Mouse (Mus musculus) hindbrain, postnatal 0 days (tissue): Measurements from ENCODE around the gene Adamts16. TPM values are rescaled to one million over a fixed set of nuclear protein-coding genes. Genes with fewer than 3 reads are reported as not detected.

Source experiments
- ATAC-seq: fragments of 200-750 bp; cut with Nextera tagmentation; 2 replicates; pipeline ENCODE4 v1.8.0; 2017; ENCODE audit warnings: mild to moderate bottlenecking, moderate TSS enrichment, moderate library complexity
- DNase-seq: peaks from one replicate; pipeline ENCODE4 v3.0.0-alpha.2; 2015; ENCODE audit warnings: low spot score
- H3K27ac ChIP-seq: fragments of 300-500 bp; sonication (generic); 2 replicates; pipeline ENCODE4 v1.5.1; 2014; ENCODE audit warnings: mild to moderate bottlenecking
- H3K27me3 ChIP-seq: fragments of 300-500 bp; sonication (generic); 2 replicates; pipeline ENCODE4 v1.6.1; 2014; ENCODE audit warnings: low read length, mixed read lengths; ENCODE audit not compliant: insufficient read depth
- H3K36me3 ChIP-seq: fragments of 300-500 bp; sonication (generic); 2 replicates; pipeline ENCODE4 v1.6.1; 2014; ENCODE audit warnings: low read length, mixed read lengths; ENCODE audit not compliant: insufficient read depth
- H3K4me1 ChIP-seq: fragments of 300-500 bp; sonication (generic); 2 replicates; pipeline ENCODE4 v1.6.1; 2014; ENCODE audit warnings: antibody characterized with exemption, low read length, mixed read lengths; ENCODE audit not compliant: insufficient read depth
- H3K4me2 ChIP-seq: fragments of 300-500 bp; sonication (generic); 2 replicates; pipeline ENCODE4 v1.6.1; 2014; ENCODE audit warnings: low read depth, mild to moderate bottlenecking, low read length, moderate library complexity, mixed read lengths
- H3K4me3 ChIP-seq: fragments of 300-500 bp; sonication (generic); 2 replicates; pipeline ENCODE4 v1.5.1; 2014; ENCODE audit warnings: low read length
- H3K9ac ChIP-seq: fragments of 300-500 bp; sonication (generic); replicated peaks from 2 replicates; pipeline ENCODE4 v1.6.1; 2014; ENCODE audit warnings: mild to moderate bottlenecking, low read length, moderate library complexity, mixed read lengths
- H3K9me3 ChIP-seq: fragments of 300-500 bp; sonication (generic); 2 replicates; pipeline ENCODE4 v1.6.1; 2016; ENCODE audit warnings: low read length, mixed read lengths
- CTCF ChIP-seq: IDR thresholded peaks from 2 replicates; pipeline ENCODE4 v1.5.1; 2016; ENCODE audit warnings: antibody characterized with exemption, control low read depth, low read depth
- WGBS: fragments of 180-500 bp; shearing (Covaris S2); extraction: QIAGEN DNeasy Blood & Tissue Kit; methylation state at CpG from one replicate; pipeline ENCODE4 v1.1.7; 2014; 5-methylcytosine and 5-hydroxymethylcytosine counted together
- polyA plus RNA-seq: library from polyadenylated mRNA; unstranded; fragments of >200 nt; fragmentation: Nextera tagmentation; extraction: Ambion mirVana; gene quantifications from 2 replicates; pipeline ENCODE4 v1.2.1, GENCODE M21; 2015
- total RNA-seq: library from RNA; depleted of rRNA; stranded (reverse); fragments of >200 nt; gene quantifications from 2 replicates; pipeline ENCODE4 v1.2.3, GENCODE M21; 2014

Adamts16 gene
- total and polyA plus RNA-seq, 2 experiments from 2014 or later = 2.4 to 4.7 TPM

DNA sequence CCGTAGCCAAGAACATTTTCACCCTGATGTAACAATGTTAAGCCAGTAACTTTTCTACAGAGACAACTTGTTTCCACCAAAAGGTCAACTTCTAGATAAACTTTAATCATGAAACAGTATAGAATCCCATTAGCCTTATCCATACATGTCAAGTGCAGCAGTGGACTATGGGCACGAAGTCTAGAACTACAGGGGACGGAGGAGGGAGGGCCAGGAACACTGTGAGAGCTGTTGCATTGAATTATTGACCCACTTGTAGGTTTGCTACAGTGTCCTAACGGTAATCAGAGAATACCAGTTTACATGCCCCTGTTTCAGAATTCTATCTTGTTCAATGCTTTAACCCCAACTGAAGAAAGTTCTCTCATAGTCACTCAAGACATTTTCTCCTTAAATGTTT lies 48.0 kb downstream of the Adamts16 start:
- 72% methylated on average over 4 of the region's 4 CpGs for WGBS
- Histone ChIP-seq H3K27ac (no peak overlapping the region), H3K4me1 (no peaks in the 10 kb centered on the region), H3K9ac (no peak overlapping the region), H3K9me3 (no peaks in the 10 kb centered on the region), H3K36me3 (no peaks in the 10 kb centered on the region), H3K4me3 (no peak overlapping the region), H3K27me3 (no peaks in the 10 kb centered on the region), H3K4me2 (no peak overlapping the region)
- no peak for TF ChIP-seq CTCF
- DNase-seq = no peak
- ATAC-seq = no peak

DNA sequence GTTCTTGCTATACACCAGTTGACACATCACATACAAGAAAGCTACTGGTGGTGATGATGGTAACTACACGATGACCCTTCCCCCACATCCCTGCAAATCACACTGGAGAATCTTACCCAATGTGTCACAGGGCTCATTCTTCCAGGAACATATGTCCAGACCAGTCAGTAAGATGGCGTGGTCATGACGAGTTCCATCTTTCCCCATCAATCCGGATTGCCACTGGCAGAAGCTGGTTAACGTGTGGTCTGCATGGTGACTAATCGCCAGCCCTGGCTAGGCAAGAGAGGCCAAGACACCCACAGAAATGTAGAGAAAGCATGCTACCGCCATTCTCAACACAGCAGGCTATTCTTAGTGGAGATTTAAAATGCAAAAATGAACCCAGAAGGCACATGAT lies 48.7 kb downstream of the Adamts16 start:
- Histone ChIP-seq H3K4me1 (no peaks in the 10 kb centered on the region), H3K27me3 (no peaks in the 10 kb centered on the region), H3K9me3 (no peaks in the 10 kb centered on the region), H3K9ac (no peak overlapping the region), H3K4me3 (no peak overlapping the region), H3K27ac (no peak overlapping the region), H3K36me3 (no peaks in the 10 kb centered on the region), H3K4me2 (no peak overlapping the region)
- no peak for DNase-seq
- WGBS = 90% methylated on average over 7 of the region's 7 CpGs
- no peak for TF ChIP-seq CTCF
- ATAC-seq = no peak

DNA sequence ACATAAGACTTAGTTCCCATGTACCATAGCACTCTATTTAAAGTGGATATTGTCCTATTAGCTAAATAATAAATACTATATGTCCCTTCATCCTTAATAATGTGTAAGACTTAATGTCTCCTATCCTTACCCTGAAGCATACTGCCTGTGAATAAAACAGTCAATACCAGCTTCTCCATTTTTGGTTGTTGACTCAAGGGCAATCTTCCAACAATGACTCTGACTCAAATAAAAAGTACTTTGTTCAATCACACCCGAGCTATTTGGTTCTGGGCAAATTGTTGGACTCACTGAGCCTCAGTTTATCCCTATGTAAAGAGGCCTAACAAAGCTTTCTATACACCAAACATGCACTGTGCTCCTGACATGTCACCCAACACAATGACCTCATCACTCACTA lies 51.8 kb downstream of the Adamts16 start:
- H3K4me2 ChIP-seq = no peak overlapping the region
- H3K4me1 ChIP-seq = no peaks in the 10 kb centered on the region
- no peak overlapping the region for H3K9ac ChIP-seq
- DNase-seq (no peak), ATAC-seq (no peak)
- no peak for TF ChIP-seq CTCF
- no peak overlapping the region for H3K4me3 ChIP-seq
- no peaks in the 10 kb centered on the region for H3K36me3 ChIP-seq
- WGBS = 71% methylated on average over 1 of the region's 1 CpGs
- H3K27ac ChIP-seq = no peak overlapping the region
- H3K27me3 ChIP-seq = no peaks in the 10 kb centered on the region
- no peaks in the 10 kb centered on the region for H3K9me3 ChIP-seq

DNA sequence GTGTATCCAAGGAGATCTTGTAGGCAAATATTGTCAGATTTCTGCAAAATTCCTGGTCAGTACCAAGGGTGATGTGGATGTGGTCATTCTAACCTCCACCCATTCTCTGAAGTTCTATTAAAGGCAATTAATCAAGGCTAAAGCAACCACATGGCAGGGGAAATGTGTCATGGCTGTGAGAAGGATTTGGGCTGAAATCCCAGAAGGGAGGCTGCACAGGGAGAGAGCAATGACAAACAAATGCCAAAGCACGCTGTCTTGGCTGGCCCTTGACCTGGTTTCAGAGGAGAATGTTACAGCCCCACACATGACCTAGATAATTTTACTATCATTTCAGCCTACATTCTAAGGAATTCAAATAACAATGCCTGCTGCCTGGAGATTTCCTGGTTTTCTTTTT lies 52.6 kb downstream of the Adamts16 start:
- ATAC-seq = no peak
- DNase-seq = no peak
- TF ChIP-seq CTCF = no peak
- no peaks in the 10 kb centered on the region for H3K27me3 ChIP-seq
- H3K27ac ChIP-seq = no peak overlapping the region
- no peak overlapping the region for H3K9ac ChIP-seq
- no peaks in the 10 kb centered on the region for H3K36me3 ChIP-seq
- no peak overlapping the region for H3K4me2 ChIP-seq
- no peak overlapping the region for H3K4me3 ChIP-seq
- WGBS = 31% methylated on average over 1 of the region's 1 CpGs
- no peaks in the 10 kb centered on the region for H3K9me3 ChIP-seq
- H3K4me1 ChIP-seq = no peaks in the 10 kb centered on the region

DNA sequence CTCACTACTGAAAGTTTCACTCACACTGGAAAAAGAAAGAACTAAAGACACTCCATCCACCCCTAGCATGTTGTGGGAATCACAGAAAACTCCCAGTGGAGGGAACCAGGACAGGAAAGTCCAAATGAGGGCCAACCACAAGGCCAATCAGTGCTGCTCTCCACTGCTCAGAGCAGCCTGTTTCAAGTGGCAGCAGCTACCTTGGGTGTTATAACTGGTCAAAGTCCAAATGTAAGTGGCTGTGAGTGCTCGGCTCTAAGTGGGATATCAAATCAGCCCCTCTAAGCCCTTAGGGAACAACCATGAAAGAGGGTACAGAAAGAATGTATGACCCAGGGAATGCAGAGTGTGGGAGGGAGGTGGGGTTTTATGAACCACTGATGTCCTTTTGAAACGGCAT lies 56.5 kb downstream of the Adamts16 start:
- WGBS = 83% methylated on average over 2 of the region's 2 CpGs
- H3K27ac ChIP-seq = no peak overlapping the region

DNA sequence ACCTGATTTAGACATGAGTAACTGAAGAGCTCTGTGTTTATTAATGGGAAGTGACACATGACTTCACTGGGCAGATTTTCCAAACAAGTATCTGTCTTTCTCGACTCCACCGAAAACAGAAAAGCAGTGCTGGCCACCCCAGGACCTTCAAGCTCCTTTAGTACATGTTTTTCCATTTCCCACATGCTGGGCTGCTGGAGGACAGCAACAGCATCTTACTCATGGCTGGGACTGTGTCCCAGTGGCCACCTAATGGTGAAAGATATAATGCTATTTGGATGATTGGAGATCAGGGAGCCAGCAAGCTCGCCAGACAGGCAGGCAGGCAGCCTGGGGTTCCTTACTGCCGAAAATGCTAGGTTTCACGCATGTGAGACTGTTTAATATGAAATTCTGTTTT lies 57.5 kb downstream of the Adamts16 start:
- 68% methylated on average over 5 of the region's 5 CpGs for WGBS
- DNase-seq = peak; percentile 27
- Histone ChIP-seq H3K4me2 (no peak overlapping the region), H3K9me3 (no peaks in the 10 kb centered on the region), H3K4me3 (no peak overlapping the region), H3K4me1 (no peaks in the 10 kb centered on the region), H3K27ac (no peak overlapping the region), H3K27me3 (no peaks in the 10 kb centered on the region), H3K36me3 (no peaks in the 10 kb centered on the region), H3K9ac (no peak overlapping the region)
- no peak for ATAC-seq
- TF ChIP-seq CTCF = peak; percentile 46

More for the DNA sequence above, 56.5 kb downstream of the Adamts16 start:
- H3K36me3 ChIP-seq = no peaks in the 10 kb centered on the region
- no peak for TF ChIP-seq CTCF
- DNase-seq (no peak), ATAC-seq (no peak)
- H3K4me3 ChIP-seq = no peak overlapping the region
- no peaks in the 10 kb centered on the region for H3K4me1 ChIP-seq
- H3K27me3 ChIP-seq = no peaks in the 10 kb centered on the region
- H3K4me2 ChIP-seq = no peak overlapping the region
- H3K9ac ChIP-seq = no peak overlapping the region
- no peaks in the 10 kb centered on the region for H3K9me3 ChIP-seq

DNA sequence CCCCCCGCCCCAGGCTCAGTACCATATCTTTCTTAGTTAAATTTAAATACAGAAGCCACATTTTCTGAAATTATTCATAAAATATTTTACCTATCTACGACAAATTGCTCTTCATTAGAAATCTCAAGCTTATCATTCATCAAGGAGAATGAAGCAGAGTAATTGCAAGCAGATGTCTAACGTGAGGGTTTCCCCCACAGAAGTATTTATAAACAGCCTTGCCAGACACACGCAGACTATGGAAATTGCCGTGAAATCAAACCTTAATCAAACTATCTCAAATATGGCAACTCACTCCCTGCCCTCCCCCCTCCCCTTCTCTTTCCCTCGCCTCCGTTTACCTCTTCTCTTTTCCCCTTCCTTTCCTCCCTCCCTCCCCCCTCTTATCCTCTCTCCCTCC lies 61.8 kb downstream of the Adamts16 start:
- Histone ChIP-seq H3K27me3 (no peaks in the 10 kb centered on the region), H3K4me3 (no peak overlapping the region), H3K27ac (no peak overlapping the region), H3K36me3 (no peaks in the 10 kb centered on the region), H3K9ac (no peak overlapping the region), H3K9me3 (no peaks in the 10 kb centered on the region), H3K4me2 (no peak overlapping the region), H3K4me1 (no peaks in the 10 kb centered on the region)
- DNase-seq (no peak), ATAC-seq (no peak)
- 52% methylated on average over 7 of the region's 7 CpGs for WGBS
- no peak for TF ChIP-seq CTCF
